ENCODE assay signal across 9 mouse cellular contexts in the genomic region with DNA sequence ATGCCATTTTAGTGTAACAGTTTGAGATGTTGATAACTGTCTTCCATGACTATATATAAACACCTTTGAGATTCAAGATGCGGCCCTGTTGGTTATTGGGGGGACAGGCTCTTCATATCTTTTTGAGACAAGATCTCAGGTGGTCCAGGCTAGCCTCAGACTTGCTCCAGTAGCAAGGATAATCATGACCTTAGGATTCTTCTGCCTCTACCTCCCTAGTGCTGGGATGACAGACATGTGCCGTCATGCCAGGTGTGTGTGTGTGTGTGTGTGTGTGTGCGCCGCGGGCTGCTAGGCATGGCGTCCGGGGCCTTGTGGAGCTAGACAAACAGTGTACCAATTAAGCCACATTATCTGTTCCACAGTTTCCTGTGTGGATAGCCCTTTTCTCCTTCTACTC. TPM values are rescaled to one million over a fixed set of nuclear protein-coding genes. Genes with fewer than 3 reads are reported as not detected.
DNase-seq lines count a peak whose midpoint lies in the region; ATAC-seq and TF ChIP-seq lines count a peak whose summit lies in the region.
"Had no signal": no experiment of that assay in that cellular context is flagged by ENCODE, and none has a peak within 500 bp of the region (broad histone marks: within the 10 kb centered on the region; RNA-seq: fewer than 3 reads in every experiment).

No protein-coding gene starts in this region.

- WGBS in heart, embryonic 15.5 days: 76% methylated on average over 7 of the region's 7 CpGs
- 74% methylated on average over 7 of the region's 7 CpGs for WGBS in heart, adult 2 months
- WGBS in hindbrain, embryonic 12.5 days: 84% methylated on average over 7 of the region's 7 CpGs
- 85% methylated on average over 7 of the region's 7 CpGs for WGBS in midbrain, embryonic 13.5 days

- ATAC-seq in heart, embryonic 15.5 days (replicated peaks; ENCODE audit: insufficient number of reproducible peaks, insufficient read depth, low FRiP score, low read depth): no peak
- ATAC-seq in hindbrain, embryonic 12.5 days (ENCODE audit: low FRiP score): no peak
- ATAC-seq in midbrain, embryonic 13.5 days: no peak

- DNase-seq in heart, adult 2 months: no peak
- peak; percentile 21 for DNase-seq in ZHBTc4 (ENCODE audit: low read depth, low spot score)
- no peak for DNase-seq in embryo, embryonic 11 days
- DNase-seq in cerebellum, postnatal 25 days: no peak
- DNase-seq in spleen, postnatal 14 days (ENCODE audit: low spot score in 2 of 2): no peak
- DNase-seq: cerebellum, adult 18-20 months had no signal

- H3K36me3 ChIP-seq in heart, embryonic 15.5 days: peaks cover 33% of the 10 kb centered on the region
- no peaks in the 10 kb centered on the region for H3K36me3 ChIP-seq in heart, adult 2 months (ENCODE audit: control insufficient read depth, insufficient read depth, low read length)
- peaks cover 40% of the 10 kb centered on the region for H3K36me3 ChIP-seq in hindbrain, embryonic 12.5 days
- peaks cover 35% of the 10 kb centered on the region for H3K36me3 ChIP-seq in midbrain, embryonic 13.5 days

- no peak overlapping the region for H3K4me3 ChIP-seq in heart, embryonic 15.5 days
- H3K4me3 ChIP-seq in heart, adult 2 months: no peak overlapping the region
- 0 out of 2 replicates have a peak overlapping the region, but pooled peaks have one; percentile 5 for H3K4me3 ChIP-seq in hindbrain, embryonic 12.5 days
- H3K4me3 ChIP-seq in midbrain, embryonic 13.5 days (replicated peaks): peak overlapping the region; percentile 86; the same call in 1 of the 2 replicates

- no peak for TF ChIP-seq CTCF in heart, adult 2 months (IDR thresholded peaks at IDR 0.05)

- no peak for TF ChIP-seq POLR2A in heart, adult 2 months (IDR thresholded peaks at IDR 0.05; ENCODE audit: insufficient read depth, low read depth, low read length)

- H3K4me1 ChIP-seq in heart, embryonic 15.5 days (replicated peaks): peaks cover 4% of the 10 kb centered on the region
- no peaks in the 10 kb centered on the region for H3K4me1 ChIP-seq in heart, adult 2 months (ENCODE audit: control insufficient read depth, insufficient read depth, low read length)
- peaks cover 9% of the 10 kb centered on the region for H3K4me1 ChIP-seq in hindbrain, embryonic 12.5 days
- H3K4me1 ChIP-seq in midbrain, embryonic 13.5 days (replicated peaks): peaks cover 14% of the 10 kb centered on the region

- TF ChIP-seq EP300 in heart, adult 2 months (IDR thresholded peaks at IDR 0.05; ENCODE audit: insufficient read depth, low read depth, low read length): no peak

- H3K9ac ChIP-seq in heart, embryonic 15.5 days: no peak overlapping the region
- no peak overlapping the region for H3K9ac ChIP-seq in heart, adult 2 months (ENCODE audit: low read depth, low read length)
- 0 out of 2 replicates have a peak overlapping the region, but pooled peaks have one; percentile 41 for H3K9ac ChIP-seq in hindbrain, embryonic 12.5 days
- H3K9ac ChIP-seq in midbrain, embryonic 13.5 days (replicated peaks): 0 out of 2 replicates have a peak overlapping the region, but pooled peaks have one; percentile 4

- H3K79me2 ChIP-seq in heart, adult 2 months (replicated peaks; ENCODE audit: control insufficient read depth, insufficient read depth, low read length): no peaks in the 10 kb centered on the region

- H3K27me3 ChIP-seq in heart, embryonic 15.5 days: no peaks in the 10 kb centered on the region
- no peaks in the 10 kb centered on the region for H3K27me3 ChIP-seq in heart, adult 2 months (ENCODE audit: control insufficient read depth, insufficient read depth, low read length)
- H3K27me3 ChIP-seq in hindbrain, embryonic 12.5 days: no peaks in the 10 kb centered on the region
- no peaks in the 10 kb centered on the region for H3K27me3 ChIP-seq in midbrain, embryonic 13.5 days

- peak overlapping the region; percentile 88 for H3K4me2 ChIP-seq in heart, embryonic 15.5 days
- peak overlapping the region; percentile 62 for H3K4me2 ChIP-seq in hindbrain, embryonic 12.5 days (replicated peaks)
- peak overlapping the region; percentile 67 for H3K4me2 ChIP-seq in midbrain, embryonic 13.5 days (replicated peaks)

- H3K27ac ChIP-seq in heart, embryonic 15.5 days: no peak overlapping the region
- no peak overlapping the region for H3K27ac ChIP-seq in heart, adult 2 months
- no peak overlapping the region for H3K27ac ChIP-seq in hindbrain, embryonic 12.5 days
- H3K27ac ChIP-seq in midbrain, embryonic 13.5 days: no peak overlapping the region

- no peaks in the 10 kb centered on the region for H3K9me3 ChIP-seq in heart, embryonic 15.5 days (replicated peaks)
- H3K9me3 ChIP-seq in hindbrain, embryonic 12.5 days (replicated peaks): no peaks in the 10 kb centered on the region
- no peaks in the 10 kb centered on the region for H3K9me3 ChIP-seq in midbrain, embryonic 13.5 days

- intact Hi-C loops in heart, adult 2 months (cut with DNase I): no loop called here

RNA-seq across cellular contexts. Expression of gene Rab23, which starts 1.3 kb away (rescaled TPM):
- polyA plus RNA-seq in heart, embryonic 15.5 days (2015; fragmentation: Nextera tagmentation; extraction: Ambion mirVana): 13.6 and 14.7 TPM in 2 replicates
- total RNA-seq in heart, adult 2 months (2021): 10 to 100 TPM in 1 of 2 experiments, 1 to 10 TPM in 1; 8.1 to 10.6 TPM
- polyA plus RNA-seq in heart, adult 2 months (2012; rRNA removed): 5.3 and 8.2 TPM in 2 replicates
- polyA plus RNA-seq in hindbrain, embryonic 12.5 days (2016; fragmentation: Nextera tagmentation; extraction: Ambion mirVana): 31.0 and 31.2 TPM in 2 replicates
- 27.3 and 29.9 TPM in 2 replicates for polyA plus RNA-seq in midbrain, embryonic 13.5 days (2015; fragmentation: Nextera tagmentation; extraction: Ambion mirVana)

RNA-seq across cellular contexts. Expression of gene Bag2, which starts 36.6 kb away (rescaled TPM):
- 74.3 and 76.3 TPM in 2 replicates for polyA plus RNA-seq in heart, embryonic 15.5 days (2015; fragmentation: Nextera tagmentation; extraction: Ambion mirVana)
- 10 to 100 TPM; 30.7 to 35.3 TPM for total RNA-seq in heart, adult 2 months (2021)
- 49.1 and 54.5 TPM in 2 replicates for polyA plus RNA-seq in heart, adult 2 months (2012; rRNA removed)
- 19.7 and 24.9 TPM in 2 replicates for polyA plus RNA-seq in hindbrain, embryonic 12.5 days (2016; fragmentation: Nextera tagmentation; extraction: Ambion mirVana)
- 17.4 and 18.5 TPM in 2 replicates for polyA plus RNA-seq in midbrain, embryonic 13.5 days (2015; fragmentation: Nextera tagmentation; extraction: Ambion mirVana)

RNA-seq across cellular contexts. Expression of gene Prim2, which starts 51.4 kb away (rescaled TPM):
- polyA plus RNA-seq in heart, embryonic 15.5 days (2015; fragmentation: Nextera tagmentation; extraction: Ambion mirVana): 15.7 and 21.0 TPM in 2 replicates
- 1 to 10 TPM; 2.3 TPM for total RNA-seq in heart, adult 2 months (2021)
- 1.1 and 2.8 TPM in 2 replicates for polyA plus RNA-seq in heart, adult 2 months (2012; rRNA removed)
- polyA plus RNA-seq in hindbrain, embryonic 12.5 days (2016; fragmentation: Nextera tagmentation; extraction: Ambion mirVana): 30.0 and 31.1 TPM in 2 replicates
- polyA plus RNA-seq in midbrain, embryonic 13.5 days (2015; fragmentation: Nextera tagmentation; extraction: Ambion mirVana): 27.7 and 29.9 TPM in 2 replicates

Comparison
In these comparisons a context has a peak if more than half of its experiments do, and no peak if none do; other contexts are left out.
1. H3K4me3 ChIP-seq: peak in hindbrain, embryonic 12.5 days (single experiment) and midbrain, embryonic 13.5 days (single experiment); none in heart, embryonic 15.5 days (single experiment) and heart, adult 2 months (single experiment).
2. H3K9ac ChIP-seq: peak in hindbrain, embryonic 12.5 days (single experiment) and midbrain, embryonic 13.5 days (single experiment); none in heart, embryonic 15.5 days (single experiment) and heart, adult 2 months (single experiment).
3. Peak in every context shown above with its lines, with median percentiles within 50 percentile points of each other: H3K4me2 ChIP-seq.